Mouse (Mus musculus) testis, adult 2 months (tissue): Measurements from ENCODE around the gene Fbxl12.

Experiments
- CTCF ChIP-seq: fragments of 200-500 bp; IDR thresholded peaks from 2 replicates; pipeline ENCODE4 v1.5.1; 2012; ENCODE audit warnings: low read depth, mild to moderate bottlenecking, inconsistent platforms, low read length, moderate library complexity; ENCODE audit not compliant: control insufficient read depth, insufficient read depth, insufficient replicate concordance
- POLR2A ChIP-seq: fragments of 200-500 bp; IDR thresholded peaks from 2 replicates; pipeline ENCODE4 v1.6.1; 2012; ENCODE audit warnings: low read depth, mild to moderate bottlenecking, inconsistent platforms, low read length, moderate library complexity; ENCODE audit not compliant: control insufficient read depth

- TF ChIP-seq CTCF, result no peak
- no peak for TF ChIP-seq POLR2A
These were observed 27.5 kb upstream of the Fbxl12 start for GRCm38 (mm10) chr9:20672047-20672446.
